Mouse (Mus musculus): ENCODE measurements around the gene Hoxd4.

The Hoxd4 gene

GRCm38 (mm10) chr2:74740311-74741091, 28.8 kb downstream of the Hoxd4 start:
- no peak for DNase-seq (ENCODE audit: low read depth, low spot score)

GRCm38 (mm10) chr2:74741252-74741978, 29.7 kb downstream of the Hoxd4 start:
- no peak for DNase-seq (ENCODE audit: low read depth, low spot score)

- DNase-seq (ENCODE audit: low read depth, low spot score): no peak
These were observed 30.2 kb downstream of the Hoxd4 start for GRCm38 (mm10) chr2:74741979-74742277.

DNA sequence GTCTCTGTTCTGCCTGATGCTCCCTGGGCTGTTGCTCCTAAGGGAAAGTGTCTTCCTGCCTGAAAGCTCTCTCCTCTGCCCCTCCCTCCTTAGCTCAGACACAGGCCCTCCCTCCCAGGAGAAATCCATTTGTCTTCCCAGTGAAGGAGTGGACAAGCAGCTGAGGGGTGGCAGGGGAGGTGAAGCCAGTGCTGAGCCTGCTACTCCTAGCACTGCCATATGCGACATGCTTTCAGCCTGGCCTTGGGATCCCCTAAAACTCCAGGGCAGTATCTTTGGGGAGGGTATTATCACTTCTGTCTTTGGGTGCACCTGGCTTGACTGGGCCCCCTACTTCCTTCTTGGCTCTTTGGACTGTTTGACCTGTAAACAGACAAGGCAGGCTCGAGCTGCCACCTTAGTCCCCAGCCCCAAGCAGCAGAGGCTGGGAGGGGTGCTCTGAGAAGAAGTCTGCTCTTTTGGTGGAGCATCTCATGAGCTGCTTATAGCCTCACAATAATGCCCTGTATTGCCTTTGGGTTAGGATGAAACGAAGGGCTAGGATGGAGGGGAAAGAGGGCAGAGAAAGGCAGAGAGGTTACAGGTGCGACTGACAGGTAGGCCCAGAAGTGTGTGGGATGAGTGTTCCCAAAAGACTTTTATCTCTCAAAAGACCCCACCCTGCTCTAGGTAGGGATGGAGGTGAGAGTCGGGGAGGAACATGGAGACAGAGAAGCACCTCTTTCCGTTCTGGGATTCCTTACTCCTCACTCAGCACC, 34.0 kb downstream of the Hoxd4 start:
- no peak for DNase-seq (ENCODE audit: low read depth, low spot score)

DNA sequence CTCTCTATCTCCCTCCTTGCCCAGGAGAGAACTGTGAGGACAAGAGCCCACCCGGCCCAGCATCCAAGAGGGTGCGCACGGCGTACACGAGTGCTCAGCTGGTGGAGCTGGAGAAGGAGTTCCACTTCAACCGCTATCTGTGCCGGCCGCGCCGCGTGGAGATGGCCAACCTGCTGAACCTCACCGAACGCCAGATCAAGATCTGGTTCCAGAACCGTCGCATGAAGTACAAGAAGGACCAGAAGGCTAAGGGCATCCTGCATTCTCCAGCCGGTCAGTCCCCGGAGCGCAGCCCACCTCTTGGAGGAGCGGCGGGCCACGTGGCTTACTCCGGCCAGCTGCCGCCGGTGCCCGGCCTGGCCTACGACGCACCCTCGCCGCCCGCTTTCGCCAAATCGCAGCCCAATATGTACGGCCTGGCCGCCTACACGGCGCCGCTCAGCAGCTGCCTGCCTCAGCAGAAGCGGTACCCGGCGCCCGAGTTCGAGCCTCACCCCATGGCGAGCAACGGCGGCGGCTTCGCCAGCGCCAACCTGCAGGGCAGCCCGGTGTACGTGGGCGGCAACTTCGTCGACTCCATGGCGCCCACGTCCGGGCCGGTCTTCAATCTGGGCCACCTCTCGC, 34.7 kb downstream of the Hoxd4 start:
- no peak for DNase-seq (ENCODE audit: low read depth, low spot score)

DNA sequence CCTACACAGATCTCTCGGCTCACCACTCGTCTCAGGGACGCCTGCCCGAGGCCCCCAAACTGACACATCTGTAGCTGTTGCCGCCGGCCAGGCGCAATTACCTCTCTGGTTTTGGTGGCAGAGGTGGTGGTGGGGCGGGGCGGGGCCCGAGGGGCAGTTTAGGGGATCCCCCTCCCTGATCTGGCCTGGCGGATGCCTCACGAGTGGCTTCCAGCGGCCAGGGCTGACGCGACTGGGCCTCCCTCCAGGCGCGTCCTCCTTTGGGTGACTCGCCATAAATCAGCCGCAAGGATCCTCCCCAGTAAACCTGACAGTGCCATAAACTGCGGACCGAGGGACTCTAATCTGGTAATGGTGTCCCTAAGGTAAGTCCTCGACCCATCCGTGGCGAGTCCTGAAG, 35.3 kb downstream of the Hoxd4 start:
- no peak for DNase-seq (ENCODE audit: low read depth, low spot score)

GRCm38 (mm10) chr2:74747661-74748141, 36.0 kb downstream of the Hoxd4 start:
- DNase-seq (ENCODE audit: low read depth, low spot score): no peak

DNA sequence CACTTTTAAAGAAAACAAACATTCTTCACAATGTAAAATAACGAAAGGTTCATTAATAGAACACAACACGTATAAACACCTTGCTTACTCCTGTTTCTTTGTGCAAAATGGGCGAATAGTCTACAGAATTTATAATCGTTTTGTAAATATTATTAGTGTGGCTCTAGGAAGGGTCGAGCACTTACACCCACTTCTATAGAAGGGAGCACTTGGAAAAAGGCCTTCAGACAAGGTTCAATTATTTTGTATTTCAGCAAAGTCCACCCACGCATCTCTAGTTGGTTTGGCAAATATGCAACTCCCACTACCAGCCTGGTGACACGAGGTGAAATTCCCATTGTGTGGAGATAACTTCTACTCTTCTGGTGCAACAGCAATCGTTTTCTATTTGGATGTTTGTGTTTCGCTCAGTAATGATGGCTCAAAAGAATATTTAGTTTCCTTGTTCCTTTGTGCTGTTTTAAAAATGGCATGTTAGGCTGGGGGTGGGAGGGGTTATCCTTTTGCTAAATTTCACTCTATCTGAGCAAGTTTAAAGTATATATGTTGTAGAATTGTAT, 36.8 kb downstream of the Hoxd4 start:
- no peak for DNase-seq (ENCODE audit: low read depth, low spot score)

DNA sequence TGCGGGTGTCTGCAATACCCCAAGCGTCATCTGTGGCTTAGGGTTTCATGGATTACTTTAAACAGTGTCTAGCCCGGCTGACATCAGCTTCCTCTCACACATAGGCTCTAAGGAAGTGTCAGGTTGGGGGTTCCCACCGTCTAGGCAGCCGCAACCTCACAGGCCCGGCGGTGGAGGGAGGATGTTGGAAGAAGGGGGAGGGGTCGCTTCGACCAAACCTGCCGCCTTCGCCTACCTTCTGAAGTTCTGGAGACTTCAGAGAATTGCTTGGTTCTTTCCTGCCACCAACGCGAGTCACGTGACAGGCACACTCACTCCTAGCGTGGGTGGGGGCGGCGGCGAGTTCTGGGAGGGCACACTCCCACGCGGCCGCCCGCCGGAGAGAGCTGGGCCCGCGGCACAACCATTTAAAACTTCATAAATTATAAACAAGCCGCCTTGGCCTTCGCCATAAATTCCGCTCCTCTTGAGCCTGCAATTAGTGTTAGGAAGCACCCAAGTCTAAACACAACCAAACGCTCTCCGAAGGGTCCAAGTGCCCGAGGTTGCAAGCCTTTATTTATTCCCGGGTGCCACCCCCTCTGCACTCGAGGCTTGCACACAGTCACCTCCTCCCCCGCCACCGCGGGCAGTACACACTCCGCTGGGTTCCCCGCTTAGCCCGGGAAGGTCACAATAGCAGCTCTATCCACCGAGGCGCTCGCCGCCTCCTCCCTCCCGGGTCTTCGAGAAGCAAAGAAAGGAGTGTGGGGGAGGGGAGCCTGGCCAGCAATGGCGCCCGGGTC, 37.8 kb downstream of the Hoxd4 start:
- DNase-seq (ENCODE audit: low read depth, low spot score): no peak

DNA sequence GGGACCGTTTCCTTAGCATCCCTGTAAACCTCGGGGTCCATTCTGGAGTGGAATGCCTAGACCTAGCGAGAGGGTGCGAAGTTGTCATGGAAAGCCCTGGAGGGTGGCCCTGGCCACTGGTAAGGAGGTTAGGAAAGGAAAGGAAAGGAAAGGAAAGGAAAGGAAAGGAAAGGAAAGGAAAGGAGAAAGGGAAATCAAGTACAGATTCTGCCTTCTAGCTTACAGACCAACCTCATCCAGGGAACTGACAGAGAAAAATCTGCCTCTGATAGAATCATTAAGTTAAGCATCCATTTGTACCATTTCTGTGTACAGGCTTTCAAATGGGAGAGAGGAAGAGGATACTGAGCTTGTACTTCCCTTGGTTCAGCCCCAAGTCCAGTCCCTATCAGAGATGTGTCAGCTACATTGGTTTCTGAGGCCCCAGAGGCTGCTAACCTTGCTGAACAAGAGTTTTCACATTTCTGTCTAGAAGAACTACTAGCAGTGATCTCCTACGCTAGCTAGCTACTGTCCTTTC, 39.1 kb downstream of the Hoxd4 start:
- no peak for DNase-seq (ENCODE audit: low read depth, low spot score)

GRCm38 (mm10) chr2:74751861-74752260, 40.1 kb downstream of the Hoxd4 start:
- no peak for DNase-seq (ENCODE audit: low read depth, low spot score)

- DNase-seq (ENCODE audit: low read depth, low spot score): no peak
These were observed 40.9 kb downstream of the Hoxd4 start for GRCm38 (mm10) chr2:74752431-74753174.

- no peak for DNase-seq (ENCODE audit: low read depth, low spot score)
These were observed 41.4 kb downstream of the Hoxd4 start for GRCm38 (mm10) chr2:74753175-74753523.

DNA sequence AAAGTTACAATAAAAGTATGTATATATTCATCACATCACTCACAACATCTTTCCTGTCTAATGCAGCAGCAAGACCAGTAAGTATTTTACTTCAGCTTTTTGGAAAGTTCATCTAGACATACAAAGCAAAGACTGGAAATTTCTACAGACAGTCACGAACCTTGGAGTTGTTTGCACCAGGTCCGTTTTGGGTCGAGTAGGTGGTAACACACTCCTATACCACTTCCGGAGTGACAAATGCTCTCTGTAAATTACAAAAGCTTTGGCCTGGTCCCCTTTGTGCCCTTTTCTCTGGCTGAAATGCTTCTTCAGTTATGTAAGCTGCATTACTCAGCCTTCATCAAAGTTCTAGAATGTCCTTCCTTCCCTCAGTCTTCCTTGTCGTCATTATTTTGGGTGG, 42.0 kb downstream of the Hoxd4 start:
- DNase-seq (ENCODE audit: low read depth, low spot score): no peak

- no peak for DNase-seq (ENCODE audit: low read depth, low spot score)
These were observed 48.4 kb downstream of the Hoxd4 start for GRCm38 (mm10) chr2:74760146-74760545.

GRCm38 (mm10) chr2:74761941-74762340, 50.2 kb downstream of the Hoxd4 start:
- DNase-seq (ENCODE audit: low read depth, low spot score): no peak

- DNase-seq (ENCODE audit: low read depth, low spot score): no peak
These were observed 51.0 kb downstream of the Hoxd4 start, which contains the start of gene Hoxd1 for GRCm38 (mm10) chr2:74762522-74763244. Gene Hoxd1, plus strand, starts transcription at chr2:74762980.

DNA sequence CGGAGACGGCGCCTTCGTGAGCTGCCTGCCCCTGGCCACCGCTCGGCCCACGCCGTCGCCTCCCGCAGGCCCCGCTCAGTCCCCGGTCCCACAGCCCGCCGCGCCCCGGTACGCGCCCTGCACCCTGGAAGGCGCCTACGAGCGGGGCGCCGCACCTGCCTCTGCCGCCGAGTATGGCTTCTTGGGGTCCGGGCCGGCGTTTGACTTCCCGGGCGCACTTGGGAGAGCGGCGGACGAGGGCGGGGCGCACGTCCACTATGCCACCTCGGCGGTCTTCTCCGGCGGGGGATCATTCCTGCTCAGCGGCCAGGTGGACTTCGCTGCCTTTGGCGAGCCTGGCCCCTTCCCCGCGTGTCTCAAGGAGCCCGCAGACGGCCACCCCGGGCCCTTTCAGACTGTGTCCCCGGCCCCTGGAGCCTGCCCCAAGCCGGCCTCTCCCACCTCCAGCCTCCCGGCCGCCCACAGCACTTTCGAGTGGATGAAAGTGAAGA, 51.6 kb downstream of the Hoxd4 start:
- no peak for DNase-seq (ENCODE audit: low read depth, low spot score)

- DNase-seq (ENCODE audit: low read depth, low spot score): no peak
These were observed 52.2 kb downstream of the Hoxd4 start for GRCm38 (mm10) chr2:74763976-74764375.

All from brain, embryonic 18.5 days (tissue).